Mouse (Mus musculus): ENCODE data around the gene Ifi47.

The Ifi47 gene

GRCm38 (mm10) chr11:49103047-49103693 is 26.8 kb downstream of the Ifi47 start:
- no peaks in the 10 kb centered on the region for H3K27me3 ChIP-seq (ENCODE audit: control insufficient read depth, insufficient read depth, low read length, poor library complexity, severe bottlenecking)
- peak; percentile 93 for DNase-seq (ENCODE audit: low read depth, low spot score)
- no peaks in the 10 kb centered on the region for H3K36me3 ChIP-seq (ENCODE audit: control insufficient read depth, insufficient read depth, low read length, poor library complexity, severe bottlenecking)

GRCm38 (mm10) chr11:49105752-49106151 is 29.4 kb downstream of the Ifi47 start:
- no peak for DNase-seq (ENCODE audit: low read depth, low spot score)
- no peaks in the 10 kb centered on the region for H3K27me3 ChIP-seq (ENCODE audit: control insufficient read depth, insufficient read depth, low read length, poor library complexity, severe bottlenecking)

GRCm38 (mm10) chr11:49107650-49108537 is 31.5 kb downstream of the Ifi47 start:
- Histone ChIP-seq H3K27me3 (ENCODE audit: control insufficient read depth, insufficient read depth, low read length, poor library complexity, severe bottlenecking) (no peaks in the 10 kb centered on the region), H3K36me3 (ENCODE audit: control insufficient read depth, insufficient read depth, low read length, poor library complexity, severe bottlenecking) (no peaks in the 10 kb centered on the region)
- DNase-seq (ENCODE audit: low read depth, low spot score), result no peak

More at GRCm38 (mm10) chr11:49105752-49106151, 29.4 kb downstream of the Ifi47 start:
- H3K36me3 ChIP-seq (ENCODE audit: control insufficient read depth, insufficient read depth, low read length, poor library complexity, severe bottlenecking), result no peaks in the 10 kb centered on the region

- DNase-seq (ENCODE audit: low read depth, low spot score), result peak; percentile 79
These were observed 32.4 kb downstream of the Ifi47 start for GRCm38 (mm10) chr11:49108833-49109232.

GRCm38 (mm10) chr11:49111000-49111399 is 34.6 kb downstream of the Ifi47 start:
- Histone ChIP-seq H3K36me3 (ENCODE audit: control insufficient read depth, insufficient read depth, low read length, poor library complexity, severe bottlenecking) (no peaks in the 10 kb centered on the region), H3K27me3 (ENCODE audit: control insufficient read depth, insufficient read depth, low read length, poor library complexity, severe bottlenecking) (no peaks in the 10 kb centered on the region)
- DNase-seq (ENCODE audit: low read depth, low spot score), result no peak

More at GRCm38 (mm10) chr11:49108833-49109232, 32.4 kb downstream of the Ifi47 start:
- Histone ChIP-seq H3K36me3 (ENCODE audit: control insufficient read depth, insufficient read depth, low read length, poor library complexity, severe bottlenecking) (no peaks in the 10 kb centered on the region), H3K27me3 (ENCODE audit: control insufficient read depth, insufficient read depth, low read length, poor library complexity, severe bottlenecking) (no peaks in the 10 kb centered on the region)

- no peak for DNase-seq (ENCODE audit: low read depth, low spot score)
- Histone ChIP-seq H3K36me3 (ENCODE audit: control insufficient read depth, insufficient read depth, low read length, poor library complexity, severe bottlenecking) (no peaks in the 10 kb centered on the region), H3K27me3 (ENCODE audit: control insufficient read depth, insufficient read depth, low read length, poor library complexity, severe bottlenecking) (no peaks in the 10 kb centered on the region)
These were observed 36.3 kb downstream of the Ifi47 start for GRCm38 (mm10) chr11:49112624-49113219.

- DNase-seq (ENCODE audit: low read depth, low spot score), result no peak
- Histone ChIP-seq H3K27me3 (ENCODE audit: control insufficient read depth, insufficient read depth, low read length, poor library complexity, severe bottlenecking) (no peaks in the 10 kb centered on the region), H3K36me3 (ENCODE audit: control insufficient read depth, insufficient read depth, low read length, poor library complexity, severe bottlenecking) (no peaks in the 10 kb centered on the region)
These were observed 37.8 kb downstream of the Ifi47 start for GRCm38 (mm10) chr11:49114158-49114557.

GRCm38 (mm10) chr11:49114774-49115173 is 38.4 kb downstream of the Ifi47 start, which contains the start of gene Olfr1396:
Gene Olfr1396, minus strand, starts transcription at chr11:49114874.
- no peaks in the 10 kb centered on the region for H3K36me3 ChIP-seq (ENCODE audit: control insufficient read depth, insufficient read depth, low read length, poor library complexity, severe bottlenecking)

GRCm38 (mm10) chr11:49119635-49120034 is 43.2 kb downstream of the Ifi47 start:
- no peak for DNase-seq (ENCODE audit: low read depth, low spot score)
- no peaks in the 10 kb centered on the region for H3K27me3 ChIP-seq (ENCODE audit: control insufficient read depth, insufficient read depth, low read length, poor library complexity, severe bottlenecking)
- H3K36me3 ChIP-seq (ENCODE audit: control insufficient read depth, insufficient read depth, low read length, poor library complexity, severe bottlenecking), result no peaks in the 10 kb centered on the region

More at GRCm38 (mm10) chr11:49114774-49115173, 38.4 kb downstream of the Ifi47 start, which contains the start of gene Olfr1396:
- DNase-seq (ENCODE audit: low read depth, low spot score), result no peak
- H3K27me3 ChIP-seq (ENCODE audit: control insufficient read depth, insufficient read depth, low read length, poor library complexity, severe bottlenecking), result no peaks in the 10 kb centered on the region

GRCm38 (mm10) chr11:49124169-49124568 is 47.8 kb downstream of the Ifi47 start:
- Histone ChIP-seq H3K36me3 (ENCODE audit: control insufficient read depth, insufficient read depth, low read length, poor library complexity, severe bottlenecking) (no peaks in the 10 kb centered on the region), H3K27me3 (ENCODE audit: control insufficient read depth, insufficient read depth, low read length, poor library complexity, severe bottlenecking) (no peaks in the 10 kb centered on the region)
- no peak for DNase-seq (ENCODE audit: low read depth, low spot score)

- H3K36me3 ChIP-seq (ENCODE audit: control insufficient read depth, insufficient read depth, low read length, poor library complexity, severe bottlenecking), result no peaks in the 10 kb centered on the region
- H3K27me3 ChIP-seq (ENCODE audit: control insufficient read depth, insufficient read depth, low read length, poor library complexity, severe bottlenecking), result no peaks in the 10 kb centered on the region
- no peak for DNase-seq (ENCODE audit: low read depth, low spot score)
These were observed 65.6 kb downstream of the Ifi47 start, which contains the start of gene Olfr1395 for GRCm38 (mm10) chr11:49141974-49142373. Gene Olfr1395, plus strand, starts transcription at chr11:49142274.
